Mouse (Mus musculus) adrenal gland, adult 2 months (tissue): ENCODE measurements around the gene Gm11238. TPM values are rescaled to one million over a fixed set of nuclear protein-coding genes. Genes with fewer than 3 reads are reported as not detected.
"Not testable (repeated sequence)": the region's sequence is repeated elsewhere in the genome, so short reads cannot be mapped to it uniquely, and the experiment has no call there.

Experiments used
- DNase-seq: peaks from one replicate; pipeline ENCODE4 v3.0.0; 2021
- long read RNA-seq: library from polyadenylated mRNA; stranded (forward); transcript quantifications from one replicate; pipeline ENCODE4 v2.0.0, GENCODE M21; 2021
- polyA plus RNA-seq: library from polyadenylated mRNA; depleted of rRNA; stranded (reverse); fragments of >200 nt; gene quantifications from 2 replicates; pipeline ENCODE4 v1.2.3, GENCODE M21; 2012; rRNA removed
- total RNA-seq, 2 experiments: library from RNA; stranded (reverse); gene quantifications; 2 replicates each; pipeline ENCODE4 v1.2.3; 2021

The Gm11238 gene
- total RNA-seq (not detected), polyA plus RNA-seq (not detected in 2 replicates)
- long read RNA-seq = 0 reads

DNA sequence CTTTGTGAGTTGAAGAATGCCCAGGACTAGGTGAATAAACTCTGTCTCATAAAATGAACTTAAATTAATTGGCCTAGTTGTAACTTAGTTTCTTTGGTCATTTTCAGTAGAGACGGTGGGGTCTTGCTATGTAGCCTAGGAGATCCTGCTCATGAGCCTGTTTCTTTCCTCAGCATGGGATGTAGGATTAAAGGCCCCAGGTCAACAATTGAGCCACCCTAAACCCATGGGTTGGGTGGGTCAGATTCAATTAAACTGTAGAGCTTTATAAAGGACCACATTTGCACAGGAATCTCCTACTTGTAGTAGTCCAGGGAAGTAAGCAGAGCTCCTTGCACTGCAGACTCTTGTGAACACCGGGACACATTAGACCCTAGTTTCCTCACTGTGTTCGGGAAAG, at the start of gene Gm11238:
TSS of gene Gm11238 (plus strand) at position 301 of the 400 bp plus-strand sequence.
- DNase-seq = not testable (repeated sequence)

DNA sequence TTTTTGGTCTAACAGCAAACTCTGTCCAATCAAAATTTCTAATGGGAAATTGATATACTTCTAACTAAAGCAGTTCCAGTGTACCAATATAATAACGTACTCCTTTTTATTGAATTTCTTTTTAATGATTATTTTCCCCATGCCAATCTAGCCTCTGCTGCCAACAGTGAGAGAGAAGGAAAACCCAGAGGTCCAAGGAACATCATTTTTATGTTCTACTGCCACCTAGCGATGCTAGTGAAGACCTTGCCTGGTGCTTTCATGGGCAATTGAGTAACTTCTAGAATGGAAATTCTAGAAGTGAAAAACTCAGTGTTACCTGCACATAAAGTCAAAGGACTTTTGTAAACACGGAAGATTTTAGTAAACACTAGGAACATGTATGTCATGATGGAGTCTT, 8.4 kb upstream of the Gm11238 start:
- DNase-seq = no peak

DNA sequence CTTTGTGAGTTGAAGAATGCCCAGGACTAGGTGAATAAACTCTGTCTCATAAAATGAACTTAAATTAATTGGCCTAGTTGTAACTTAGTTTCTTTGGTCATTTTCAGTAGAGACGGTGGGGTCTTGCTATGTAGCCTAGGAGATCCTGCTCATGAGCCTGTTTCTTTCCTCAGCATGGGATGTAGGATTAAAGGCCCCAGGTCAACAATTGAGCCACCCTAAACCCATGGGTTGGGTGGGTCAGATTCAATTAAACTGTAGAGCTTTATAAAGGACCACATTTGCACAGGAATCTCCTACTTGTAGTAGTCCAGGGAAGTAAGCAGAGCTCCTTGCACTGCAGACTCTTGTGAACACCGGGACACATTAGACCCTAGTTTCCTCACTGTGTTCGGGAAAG, 15.0 kb downstream of the Gm11238 start, which contains the start of gene Gm11237:
TSS of gene Gm11237 (plus strand) at position 301 of the 400 bp plus-strand sequence.
- not testable (repeated sequence) for DNase-seq

DNA sequence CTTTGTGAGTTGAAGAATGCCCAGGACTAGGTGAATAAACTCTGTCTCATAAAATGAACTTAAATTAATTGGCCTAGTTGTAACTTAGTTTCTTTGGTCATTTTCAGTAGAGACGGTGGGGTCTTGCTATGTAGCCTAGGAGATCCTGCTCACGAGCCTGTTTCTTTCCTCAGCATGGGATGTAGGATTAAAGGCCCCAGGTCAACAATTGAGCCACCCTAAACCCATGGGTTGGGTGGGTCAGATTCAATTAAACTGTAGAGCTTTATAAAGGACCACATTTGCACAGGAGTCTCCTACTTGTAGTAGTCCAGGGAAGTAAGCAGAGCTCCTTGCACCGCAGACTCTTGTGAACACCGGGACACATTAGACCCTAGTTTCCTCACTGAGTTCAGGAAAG, 30.1 kb downstream of the Gm11238 start, which contains the start of gene Gm11236:
TSS of gene Gm11236 (plus strand) at position 301 of the 400 bp plus-strand sequence.
- DNase-seq = not testable (repeated sequence)

DNA sequence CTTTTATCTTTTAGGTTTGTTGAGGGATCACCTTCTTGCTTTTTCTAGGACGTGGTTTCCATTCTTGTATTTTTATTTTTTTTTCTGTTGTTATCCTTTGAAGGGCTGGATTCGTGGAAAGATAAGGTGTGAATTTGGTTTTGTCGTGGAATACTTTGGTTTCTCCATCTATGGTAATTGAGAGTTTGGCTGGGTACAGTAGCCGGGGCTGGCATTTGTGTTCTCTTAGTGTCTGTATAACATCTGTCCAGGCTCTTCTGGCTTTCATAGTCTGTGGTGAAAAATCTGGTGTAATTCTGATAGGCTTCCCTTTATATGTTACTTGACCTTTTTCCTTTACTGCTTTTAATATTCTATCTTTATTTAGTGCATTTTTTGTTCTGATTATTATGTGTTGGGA, 54.2 kb downstream of the Gm11238 start:
- not testable (repeated sequence) for DNase-seq

DNA sequence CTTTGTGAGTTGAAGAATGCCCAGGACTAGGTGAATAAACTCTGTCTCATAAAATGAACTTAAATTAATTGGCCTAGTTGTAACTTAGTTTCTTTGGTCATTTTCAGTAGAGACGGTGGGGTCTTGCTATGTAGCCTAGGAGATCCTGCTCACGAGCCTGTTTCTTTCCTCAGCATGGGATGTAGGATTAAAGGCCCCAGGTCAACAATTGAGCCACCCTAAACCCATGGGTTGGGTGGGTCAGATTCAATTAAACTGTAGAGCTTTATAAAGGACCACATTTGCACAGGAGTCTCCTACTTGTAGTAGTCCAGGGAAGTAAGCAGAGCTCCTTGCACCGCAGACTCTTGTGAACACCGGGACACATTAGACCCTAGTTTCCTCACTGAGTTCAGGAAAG, 60.4 kb downstream of the Gm11238 start, which contains the start of gene Gm11239:
TSS of gene Gm11239 (plus strand) at position 301 of the 400 bp plus-strand sequence.
- not testable (repeated sequence) for DNase-seq

DNA sequence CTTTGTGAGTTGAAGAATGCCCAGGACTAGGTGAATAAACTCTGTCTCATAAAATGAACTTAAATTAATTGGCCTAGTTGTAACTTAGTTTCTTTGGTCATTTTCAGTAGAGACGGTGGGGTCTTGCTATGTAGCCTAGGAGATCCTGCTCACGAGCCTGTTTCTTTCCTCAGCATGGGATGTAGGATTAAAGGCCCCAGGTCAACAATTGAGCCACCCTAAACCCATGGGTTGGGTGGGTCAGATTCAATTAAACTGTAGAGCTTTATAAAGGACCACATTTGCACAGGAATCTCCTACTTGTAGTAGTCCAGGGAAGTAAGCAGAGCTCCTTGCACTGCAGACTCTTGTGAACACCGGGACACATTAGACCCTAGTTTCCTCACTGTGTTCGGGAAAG, 75.5 kb downstream of the Gm11238 start, which contains the start of gene Gm428:
TSS of gene Gm428 (plus strand) at position 301 of the 400 bp plus-strand sequence.
- DNase-seq = not testable (repeated sequence)

Other genes starting within 250 kb of the Gm11238 start
- not detected for gene Gm11487, start 202.8 kb upstream of the Gm11238 start, total RNA-seq
- not detected in 2 replicates for gene Gm11487, start 202.8 kb upstream of the Gm11238 start, polyA plus RNA-seq
- not detected for gene Gm11237, start 15.1 kb downstream of the Gm11238 start, total RNA-seq
- not detected in 2 replicates for gene Gm11237, start 15.1 kb downstream of the Gm11238 start, polyA plus RNA-seq
- gene Gm11236, start 30.2 kb downstream of the Gm11238 start, total RNA-seq = not detected
- gene Gm11236, start 30.2 kb downstream of the Gm11238 start, polyA plus RNA-seq = not detected in 2 replicates
- gene Gm11239, start 60.5 kb downstream of the Gm11238 start, total RNA-seq = not detected
- gene Gm11239, start 60.5 kb downstream of the Gm11238 start, polyA plus RNA-seq = not detected in 2 replicates
- not detected for gene Gm428, start 75.6 kb downstream of the Gm11238 start, total RNA-seq
- not detected in 2 replicates for gene Gm428, start 75.6 kb downstream of the Gm11238 start, polyA plus RNA-seq
- gene Rasef, start 183.1 kb downstream of the Gm11238 start, total RNA-seq = not detected
- not detected in 2 replicates for gene Rasef, start 183.1 kb downstream of the Gm11238 start, polyA plus RNA-seq